Mouse (Mus musculus) lung, embryonic 14.5 days (tissue): ENCODE results near the gene B230118H07Rik. TPM values are rescaled to one million over a fixed set of nuclear protein-coding genes. Genes with fewer than 3 reads are reported as not detected.

ENCODE experiments used
- ATAC-seq: fragments of 200-750 bp; cut with Nextera tagmentation; 2 replicates; pipeline ENCODE4 v1.8.0; 2017; ENCODE audit warnings: mild to moderate bottlenecking, moderate TSS enrichment, moderate library complexity; ENCODE audit not compliant: insufficient read depth
- DNase-seq: peaks from one replicate; pipeline ENCODE4 v3.0.0-alpha.2; 2015
- H3K27ac ChIP-seq: fragments of 300-500 bp; sonication (generic); 2 replicates; pipeline ENCODE4 v1.5.1; 2014; ENCODE audit warnings: low read depth, mild to moderate bottlenecking, moderate library complexity
- H3K27me3 ChIP-seq: fragments of 300-500 bp; sonication (generic); 2 replicates; pipeline ENCODE4 v1.6.1; 2014; ENCODE audit warnings: low read length, control low read depth; ENCODE audit not compliant: insufficient read depth
- H3K36me3 ChIP-seq: fragments of 300-500 bp; sonication (generic); 2 replicates; pipeline ENCODE4 v1.6.1; 2014; ENCODE audit warnings: control low read depth; ENCODE audit not compliant: insufficient read depth
- H3K4me1 ChIP-seq: fragments of 300-500 bp; sonication (generic); 2 replicates; pipeline ENCODE4 v1.6.1; 2014; ENCODE audit warnings: antibody characterized with exemption, control low read depth; ENCODE audit not compliant: insufficient read depth
- H3K4me2 ChIP-seq: fragments of 300-500 bp; sonication (generic); 2 replicates; pipeline ENCODE4 v1.6.1; 2014; ENCODE audit warnings: mild to moderate bottlenecking
- H3K4me3 ChIP-seq: fragments of 300-500 bp; sonication (generic); 2 replicates; pipeline ENCODE4 v1.5.1; 2014; ENCODE audit warnings: low read depth, low read length
- H3K9ac ChIP-seq: fragments of 300-500 bp; sonication (generic); 2 replicates; pipeline ENCODE4 v1.6.1; 2014
- H3K9me3 ChIP-seq: fragments of 300-500 bp; sonication (generic); 2 replicates; pipeline ENCODE4 v1.6.1; 2016; ENCODE audit warnings: low read depth, low read length, control low read depth
- CTCF ChIP-seq: IDR thresholded peaks from 2 replicates; pipeline ENCODE4 v1.5.1; 2016; ENCODE audit warnings: antibody characterized with exemption, low read depth
- WGBS: fragments of 180-500 bp; shearing (Covaris S2); extraction: QIAGEN DNeasy Blood & Tissue Kit; methylation state at CpG from one replicate; pipeline ENCODE4 v1.1.7; 2014; 5-methylcytosine and 5-hydroxymethylcytosine counted together
- polyA plus RNA-seq: library from polyadenylated mRNA; unstranded; fragments of >200 nt; fragmentation: Nextera tagmentation; extraction: Ambion mirVana; gene quantifications from 2 replicates; pipeline ENCODE4 v1.2.1, GENCODE M21; 2014

The B230118H07Rik gene
- polyA plus RNA-seq, 1 experiment from 2014 or later, result 52.4 TPM

GRCm38 (mm10) chr2:101628297-101629236 lies 20.8 kb downstream of the B230118H07Rik start:
- Histone ChIP-seq H3K36me3 (no peaks in the 10 kb centered on the region), H3K4me1 (no peaks in the 10 kb centered on the region), H3K4me2 (peak overlapping the region; percentile 64), H3K9me3 (no peaks in the 10 kb centered on the region), H3K9ac (peak overlapping the region; percentile 61), H3K4me3 (peak overlapping the region; percentile 65), H3K27ac (peak overlapping the region; percentile 77), H3K27me3 (no peaks in the 10 kb centered on the region)
- WGBS, result 2% methylated on average over 31 of the region's 31 CpGs
- peak; percentile 100 for ATAC-seq
- 0 out of 2 replicates have a peak, but pooled peaks have one; percentile 1 for TF ChIP-seq CTCF
- peak; percentile 98 for DNase-seq

GRCm38 (mm10) chr2:101627227-101627626 lies 22.1 kb downstream of the B230118H07Rik start:
- Histone ChIP-seq H3K9ac (no peak overlapping the region), H3K9me3 (no peaks in the 10 kb centered on the region), H3K4me3 (no peak overlapping the region), H3K27me3 (no peaks in the 10 kb centered on the region), H3K4me1 (no peaks in the 10 kb centered on the region), H3K27ac (no peak overlapping the region), H3K4me2 (no peak overlapping the region), H3K36me3 (no peaks in the 10 kb centered on the region)
- no peak for ATAC-seq
- no peak for DNase-seq
- no peak for TF ChIP-seq CTCF

- no peak for DNase-seq
- Histone ChIP-seq H3K36me3 (no peaks in the 10 kb centered on the region), H3K27ac (no peak within 1 kb of the TSS), H3K9ac (no peak within 1 kb of the TSS), H3K9me3 (no peaks in the 10 kb centered on the region), H3K4me1 (no peaks in the 10 kb centered on the region), H3K4me3 (no peak within 1 kb of the TSS), H3K4me2 (no peak within 1 kb of the TSS), H3K27me3 (no peaks in the 10 kb centered on the region)
- 48% methylated on average over 4 of the region's 4 CpGs for WGBS
- ATAC-seq, result no peak
- TF ChIP-seq CTCF, result no peak
Observed at GRCm38 (mm10) chr2:101624526-101624925, 24.8 kb downstream of the B230118H07Rik start, which contains the start of gene Rag2. Gene Rag2 (plus strand): TSS chr2:101624718.

GRCm38 (mm10) chr2:101624011-101624410 lies 25.3 kb downstream of the B230118H07Rik start:
- no peak overlapping the region for H3K4me3 ChIP-seq
- H3K27ac ChIP-seq, result no peak overlapping the region
- no peak for TF ChIP-seq CTCF
- H3K36me3 ChIP-seq, result no peaks in the 10 kb centered on the region
- WGBS, result 56% methylated on average over 2 of the region's 2 CpGs
- H3K9me3 ChIP-seq, result no peaks in the 10 kb centered on the region
- ATAC-seq, result no peak
- no peak for DNase-seq
- H3K4me1 ChIP-seq, result no peaks in the 10 kb centered on the region
- no peaks in the 10 kb centered on the region for H3K27me3 ChIP-seq
- H3K4me2 ChIP-seq, result no peak overlapping the region
- H3K9ac ChIP-seq, result no peak overlapping the region

GRCm38 (mm10) chr2:101623042-101623441 lies 26.3 kb downstream of the B230118H07Rik start:
- ATAC-seq, result no peak
- no peaks in the 10 kb centered on the region for H3K4me1 ChIP-seq
- no peak for TF ChIP-seq CTCF
- H3K4me3 ChIP-seq, result no peak overlapping the region
- H3K27ac ChIP-seq, result no peak overlapping the region
- H3K4me2 ChIP-seq, result no peak overlapping the region
- no peaks in the 10 kb centered on the region for H3K9me3 ChIP-seq
- DNase-seq, result no peak
- H3K27me3 ChIP-seq, result no peaks in the 10 kb centered on the region
- no peaks in the 10 kb centered on the region for H3K36me3 ChIP-seq
- no peak overlapping the region for H3K9ac ChIP-seq
- WGBS, result 92% methylated on average over 2 of the region's 2 CpGs

GRCm38 (mm10) chr2:101621611-101622010 lies 27.7 kb downstream of the B230118H07Rik start:
- 51% methylated on average over 7 of the region's 7 CpGs for WGBS
- no peak overlapping the region for H3K9ac ChIP-seq
- DNase-seq (no peak), ATAC-seq (no peak)
- H3K4me2 ChIP-seq, result no peak overlapping the region
- H3K36me3 ChIP-seq, result no peaks in the 10 kb centered on the region
- no peak for TF ChIP-seq CTCF
- H3K4me1 ChIP-seq, result no peaks in the 10 kb centered on the region
- H3K9me3 ChIP-seq, result no peaks in the 10 kb centered on the region
- H3K27ac ChIP-seq, result no peak overlapping the region
- H3K4me3 ChIP-seq, result no peak overlapping the region
- no peaks in the 10 kb centered on the region for H3K27me3 ChIP-seq

- no peak overlapping the region for H3K4me3 ChIP-seq
- no peaks in the 10 kb centered on the region for H3K36me3 ChIP-seq
- no peak overlapping the region for H3K4me2 ChIP-seq
- H3K9ac ChIP-seq, result no peak overlapping the region
- DNase-seq, result no peak
- H3K9me3 ChIP-seq, result no peaks in the 10 kb centered on the region
- no peak for TF ChIP-seq CTCF
- H3K27ac ChIP-seq, result peak overlapping the region; percentile 6; the same call in 1 of the 2 replicates
- peak; percentile 41; the same call in 1 of the 2 replicates for ATAC-seq
- no peaks in the 10 kb centered on the region for H3K4me1 ChIP-seq
- 52% methylated on average over 3 of the region's 3 CpGs for WGBS
- no peaks in the 10 kb centered on the region for H3K27me3 ChIP-seq
Observed at GRCm38 (mm10) chr2:101620899-101621298, 28.4 kb downstream of the B230118H07Rik start.
